Mouse (Mus musculus) MEL (cell line): ENCODE results near the gene Gfra1.

Source experiments
- GATA1 ChIP-seq: IDR thresholded peaks from 2 replicates; pipeline ENCODE4 v1.6.1; 2011; ENCODE audit warnings: low read depth, low read length, improper control_type of control experiment
- MAX ChIP-seq: IDR thresholded peaks from 2 replicates; pipeline ENCODE4 v1.6.1; 2011; ENCODE audit warnings: low read length, improper control_type of control experiment
- ZNF384 ChIP-seq: IDR thresholded peaks from 2 replicates; pipeline ENCODE4 v1.6.1; 2012; ENCODE audit warnings: low read depth, mild to moderate bottlenecking, inconsistent platforms, low read length, improper control_type of control experiment

DNA sequence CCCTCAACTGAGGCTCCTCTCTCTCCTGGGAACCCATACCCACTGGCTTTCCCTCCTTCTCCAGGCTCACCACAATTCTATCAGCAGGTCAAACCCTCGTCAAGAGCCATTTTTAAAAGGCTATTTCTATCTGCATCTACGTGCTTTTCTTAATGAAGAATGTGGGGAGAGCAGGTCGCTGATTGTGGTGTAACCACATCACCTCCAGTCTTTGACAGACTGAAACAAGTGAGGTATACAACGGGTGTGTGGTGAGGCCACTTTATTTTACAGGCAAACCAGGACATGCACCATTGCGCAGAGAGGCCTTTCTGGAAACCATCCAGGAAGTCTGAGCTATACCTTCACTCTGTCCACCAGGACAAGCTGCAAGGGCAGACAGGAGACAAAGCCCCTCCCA is 19.8 kb downstream of the Gfra1 start:
- TF ChIP-seq ZNF384 (no peak), MAX (no peak), GATA1 (no peak)
